Mouse (Mus musculus): Measurements from ENCODE around the gene Nploc4. TPM values are rescaled to one million over a fixed set of nuclear protein-coding genes. Genes with fewer than 3 reads are reported as not detected.

Gene Nploc4
- total RNA-seq, 1 experiment from 2014 or later = 83.9 TPM

DNA sequence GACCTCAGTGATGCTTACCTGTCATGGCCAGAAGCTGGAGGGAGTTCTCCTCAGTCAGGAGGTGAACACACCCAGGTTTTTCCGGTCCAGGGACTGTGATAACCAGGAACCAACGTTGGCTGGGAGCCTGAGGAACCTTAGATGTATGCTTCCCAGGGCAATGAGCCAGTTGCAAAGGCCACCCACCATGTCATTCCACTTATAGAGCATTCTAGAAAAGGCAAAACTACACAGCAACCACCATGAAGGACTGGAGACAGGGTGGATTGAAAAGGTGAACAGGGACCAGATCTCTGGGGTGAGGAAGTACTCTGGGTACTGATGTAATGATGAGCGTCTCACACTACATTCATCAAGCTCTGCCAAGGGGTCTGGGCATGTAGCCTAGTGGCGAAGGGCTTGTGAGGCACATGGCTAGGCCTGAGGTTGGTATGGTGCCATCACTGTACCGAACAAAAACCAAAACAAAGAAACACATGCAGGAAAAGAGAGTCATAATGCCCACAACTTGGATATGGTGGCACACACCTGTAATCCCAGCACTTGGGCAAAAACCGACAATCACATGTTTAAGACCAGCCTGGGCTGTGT, 102.0 kb downstream of the Nploc4 start:
- DNase-seq = no peak

Small RNAs within 50 kb of the gene (microRNA-seq; reads per million reads assigned to microRNA genes)
- gene Gm23419 (0 reads per million in 2 experiments), gene Mir6935 (0.69 to 0.71 reads per million in 2 experiments)

Other genes with a start within 250 kb of the Nploc4 start
- gene Bahcc1, start 204.8 kb downstream of the Nploc4 start, total RNA-seq (2021) = 23.8 and 25.8 TPM in 2 replicates
- 1,036 and 1,352 TPM in 2 replicates for gene Actg1, start 89.2 kb downstream of the Nploc4 start, total RNA-seq (2021)
- 0.79 TPM in 1 of 2 replicates, not detected in the other for gene Fscn2, start 76.2 kb downstream of the Nploc4 start, total RNA-seq (2021)
- 35.8 and 55.1 TPM in 2 replicates for gene Faap100, start 58.9 kb downstream of the Nploc4 start, total RNA-seq (2021)
- gene Tspan10, start 4.9 kb upstream of the Nploc4 start, total RNA-seq (2021) = 7.3 TPM in 1 of 2 replicates, not detected in the other
- 0.27 TPM in 1 of 2 replicates, not detected in the other for gene Pde6g, start 15.8 kb upstream of the Nploc4 start, total RNA-seq (2021)
- 33.8 and 41.3 TPM in 2 replicates for gene Oxld1, start 20.4 kb upstream of the Nploc4 start, total RNA-seq (2021)
- 24.2 and 27.6 TPM in 2 replicates for gene Ccdc137, start 20.4 kb upstream of the Nploc4 start, total RNA-seq (2021)
- gene Arl16, start 29.9 kb upstream of the Nploc4 start, total RNA-seq (2021) = 22.6 and 22.8 TPM in 2 replicates
- 96.3 and 104 TPM in 2 replicates for gene Mrpl12, start 46.9 kb upstream of the Nploc4 start, total RNA-seq (2021)
- gene Slc25a10, start 54.1 kb upstream of the Nploc4 start, total RNA-seq (2021) = 102 and 151 TPM in 2 replicates
- gene Gcgr, start 93.0 kb upstream of the Nploc4 start, total RNA-seq (2021) = 1.0 and 3.5 TPM in 2 replicates
- 67.5 and 75.4 TPM in 2 replicates for gene Mcrip1, start 112.0 kb upstream of the Nploc4 start, total RNA-seq (2021)
- gene Ppp1r27, start 113.4 kb upstream of the Nploc4 start, total RNA-seq (2021) = 1.4 TPM in 1 of 2 replicates, not detected in the other
- 407 and 486 TPM in 2 replicates for gene P4hb, start 135.5 kb upstream of the Nploc4 start, total RNA-seq (2021)
- gene Arhgdia, start 143.9 kb upstream of the Nploc4 start, total RNA-seq (2021) = 333 and 334 TPM in 2 replicates
- gene Alyref, start 160.7 kb upstream of the Nploc4 start, total RNA-seq (2021) = 101 and 105 TPM in 2 replicates
- gene Anapc11, start 160.7 kb upstream of the Nploc4 start, total RNA-seq (2021) = 81.5 and 102 TPM in 2 replicates
- 3.1 TPM in 1 of 2 replicates, not detected in the other for gene Npb, start 170.8 kb upstream of the Nploc4 start, total RNA-seq (2021)
- 344 and 351 TPM in 2 replicates for gene Pcyt2, start 180.2 kb upstream of the Nploc4 start, total RNA-seq (2021)
- 82.5 and 103 TPM in 2 replicates for gene Sirt7, start 187.5 kb upstream of the Nploc4 start, total RNA-seq (2021)
- 69.7 and 76.5 TPM in 2 replicates for gene Mafg, start 195.9 kb upstream of the Nploc4 start, total RNA-seq (2021)
- gene Pycr1, start 206.1 kb upstream of the Nploc4 start, total RNA-seq (2021) = 1.3 TPM in 2 replicates
- gene Myadml2, start 210.4 kb upstream of the Nploc4 start, total RNA-seq (2021) = not detected in 2 replicates
- gene Notum, start 223.5 kb upstream of the Nploc4 start, total RNA-seq (2021) = 9.4 and 12.1 TPM in 2 replicates
- gene Aspscr1, start 235.3 kb upstream of the Nploc4 start, total RNA-seq (2021) = 83.4 and 112 TPM in 2 replicates